8 mouse cellular contexts compared by ENCODE assay signal in the genomic region with DNA sequence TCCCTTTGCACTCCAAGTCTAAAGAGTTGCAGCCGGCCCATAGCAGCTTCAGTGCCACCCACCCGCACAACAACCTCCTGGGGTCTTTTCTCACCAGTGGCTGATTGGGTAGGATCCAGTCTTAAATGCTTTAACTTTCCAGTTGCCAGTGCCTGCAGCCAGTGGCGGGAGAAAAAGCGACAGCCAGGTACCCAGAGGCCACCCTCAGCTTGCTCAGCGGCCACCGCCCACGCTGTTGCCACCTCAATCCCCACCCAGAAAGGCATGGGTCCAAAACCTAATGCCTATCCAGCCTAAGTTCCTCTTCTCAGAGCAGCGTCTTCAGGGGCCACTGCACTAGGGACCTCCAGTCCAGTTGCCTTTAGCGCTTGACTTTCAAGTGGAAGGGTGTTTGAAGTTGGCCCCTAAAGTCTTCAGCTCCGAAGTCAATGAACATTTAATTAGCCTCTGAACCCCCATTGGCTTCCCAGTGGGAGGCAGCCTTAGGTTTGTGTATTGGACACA. TPM values are rescaled to one million over a fixed set of nuclear protein-coding genes. Genes with fewer than 3 reads are reported as not detected.
DNase-seq lines count a peak whose midpoint lies in the region; ATAC-seq and TF ChIP-seq lines count a peak whose summit lies in the region.

No protein-coding gene starts in this region.

- intact Hi-C loops in left cerebral cortex, adult 2 months (cut with DNase I), result loop anchor here (5.0 to 10.0 kb wide), 4 partner anchors 81 to 974 kb away; no protein-coding TSS in a partner anchor

- no peak for TF ChIP-seq CTCF in left cerebral cortex, adult 2 months (IDR thresholded peaks at IDR 0.05)

- no peak overlapping the region for H3K27ac ChIP-seq in left cerebral cortex, adult 2 months
- H3K27ac ChIP-seq in embryonic facial prominence, embryonic 13.5 days, result no peak overlapping the region
- peak overlapping the region; percentile 86; the same call in 1 of the 2 replicates for H3K27ac ChIP-seq in hindbrain, embryonic 15.5 days (replicated peaks)
- peak overlapping the region; percentile 84 for H3K27ac ChIP-seq in midbrain, embryonic 16.5 days (ENCODE audit: low read length)

- H3K9ac ChIP-seq in embryonic facial prominence, embryonic 13.5 days, result peak overlapping the region; percentile 79
- H3K9ac ChIP-seq in hindbrain, embryonic 15.5 days, result peak overlapping the region; percentile 68
- peak overlapping the region; percentile 76 for H3K9ac ChIP-seq in midbrain, embryonic 16.5 days (ENCODE audit: low read depth, low read length)

- no peaks in the 10 kb centered on the region for H3K36me3 ChIP-seq in embryonic facial prominence, embryonic 13.5 days
- no peaks in the 10 kb centered on the region for H3K36me3 ChIP-seq in hindbrain, embryonic 15.5 days
- no peaks in the 10 kb centered on the region for H3K36me3 ChIP-seq in midbrain, embryonic 16.5 days (ENCODE audit: control insufficient read depth, insufficient read depth, low read length)

- DNase-seq in left cerebral cortex, adult 2 months (ENCODE audit: extremely low spot score in 1 of 2, low spot score in 2 of 2), result peak in 1 of 2 experiments; percentile 12
- DNase-seq in left cerebral cortex, adult 11 months (ENCODE audit: low spot score), result no peak
- DNase-seq in ovary, postnatal 10 days (ENCODE audit: low spot score), result no peak
- DNase-seq in thymus, postnatal 25 days, result no peak
- DNase-seq in spleen, postnatal 36 days (ENCODE audit: low spot score in 2 of 2), result no peak

- 0 out of 2 replicates have a peak, but pooled peaks cover 4% of the 10 kb centered on the region for H3K4me1 ChIP-seq in embryonic facial prominence, embryonic 13.5 days
- H3K4me1 ChIP-seq in hindbrain, embryonic 15.5 days (replicated peaks), result no peaks in the 10 kb centered on the region
- H3K4me1 ChIP-seq in midbrain, embryonic 16.5 days (ENCODE audit: control insufficient read depth, insufficient read depth, low read length), result 0 out of 2 replicates have a peak, but pooled peaks cover 2% of the 10 kb centered on the region

- peak overlapping the region; percentile 62 for H3K4me3 ChIP-seq in left cerebral cortex, adult 2 months
- H3K4me3 ChIP-seq in embryonic facial prominence, embryonic 13.5 days, result peak overlapping the region; percentile 58
- peak overlapping the region; percentile 62 for H3K4me3 ChIP-seq in hindbrain, embryonic 15.5 days
- peak overlapping the region; percentile 58 for H3K4me3 ChIP-seq in midbrain, embryonic 16.5 days (ENCODE audit: low read depth, low read length)

- peaks cover 44% of the 10 kb centered on the region for H3K27me3 ChIP-seq in embryonic facial prominence, embryonic 13.5 days
- H3K27me3 ChIP-seq in hindbrain, embryonic 15.5 days, result no peaks in the 10 kb centered on the region
- no peaks in the 10 kb centered on the region for H3K27me3 ChIP-seq in midbrain, embryonic 16.5 days (ENCODE audit: control insufficient read depth, insufficient read depth, low read depth, low read length)

- peak overlapping the region; percentile 62 for H3K4me2 ChIP-seq in embryonic facial prominence, embryonic 13.5 days
- peak overlapping the region; percentile 66 for H3K4me2 ChIP-seq in hindbrain, embryonic 15.5 days
- peak overlapping the region; percentile 65 for H3K4me2 ChIP-seq in midbrain, embryonic 16.5 days (ENCODE audit: low read length)

- 24% methylated on average over 10 of the region's 10 CpGs for WGBS in embryonic facial prominence, embryonic 13.5 days
- 14% methylated on average over 10 of the region's 10 CpGs for WGBS in hindbrain, embryonic 15.5 days
- WGBS in midbrain, embryonic 16.5 days, result 14% methylated on average over 10 of the region's 10 CpGs

- no peaks in the 10 kb centered on the region for H3K9me3 ChIP-seq in embryonic facial prominence, embryonic 13.5 days
- H3K9me3 ChIP-seq in hindbrain, embryonic 15.5 days, result no peaks in the 10 kb centered on the region
- H3K9me3 ChIP-seq in midbrain, embryonic 16.5 days (replicated peaks; ENCODE audit: control insufficient read depth, low read length, poor library complexity, severe bottlenecking), result no peaks in the 10 kb centered on the region

- ATAC-seq in embryonic facial prominence, embryonic 13.5 days (ENCODE audit: insufficient number of reproducible peaks, insufficient read depth, low FRiP score, low TSS enrichment, low read depth), result no peak
- ATAC-seq in hindbrain, embryonic 15.5 days (ENCODE audit: low FRiP score, low read depth), result no peak
- ATAC-seq in midbrain, embryonic 16.5 days, result peak; percentile 19; the same call in 1 of the 2 replicates

RNA-seq across cellular contexts. Expression of a gene that starts 1.0 kb away (rescaled TPM):
- 10 to 100 TPM; 21.7 to 24.7 TPM for total RNA-seq in left cerebral cortex, adult 2 months (2021)
- polyA plus RNA-seq in embryonic facial prominence, embryonic 13.5 days (2015; fragmentation: Nextera tagmentation; extraction: Ambion mirVana), result 5.0 and 6.9 TPM in 2 replicates
- 19.8 and 20.2 TPM in 2 replicates for polyA plus RNA-seq in hindbrain, embryonic 15.5 days (2015; fragmentation: Nextera tagmentation; extraction: Ambion mirVana)
- polyA plus RNA-seq in midbrain, embryonic 16.5 days (2015; fragmentation: Nextera tagmentation; extraction: Ambion mirVana), result 11.8 and 14.3 TPM in 2 replicates

Comparison
In these comparisons a context has a peak if more than half of its experiments do, and no peak if none do; other contexts are left out.
1. H3K27ac ChIP-seq: peak in hindbrain, embryonic 15.5 days (single experiment) and midbrain, embryonic 16.5 days (single experiment); none in left cerebral cortex, adult 2 months (single experiment) and embryonic facial prominence, embryonic 13.5 days (single experiment).
2. Peak in every context shown above with its lines, with median percentiles within 50 percentile points of each other: H3K4me3 ChIP-seq, H3K4me2 ChIP-seq and H3K9ac ChIP-seq.